Mouse (Mus musculus): ENCODE results near the gene Mcam.

DNA sequence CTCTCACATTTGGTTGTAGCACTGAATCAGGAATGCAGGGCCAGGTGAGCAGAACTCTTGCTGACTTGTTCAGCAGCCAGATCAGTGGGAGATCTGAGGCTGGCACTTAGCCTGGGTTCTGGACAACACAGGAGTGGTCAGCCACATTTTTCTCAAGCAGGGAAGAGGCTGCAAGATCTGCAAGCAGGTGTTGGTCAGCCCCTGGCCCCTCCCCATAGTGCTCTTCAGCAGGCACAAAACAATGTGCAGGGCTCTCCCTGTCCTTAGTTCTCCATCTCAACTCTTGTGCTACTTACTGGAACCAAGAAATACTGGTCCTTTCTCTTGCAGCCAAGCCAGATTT lies 10.4 kb downstream of the Mcam start:
- TF ChIP-seq CTCF (IDR thresholded peaks at IDR 0.05; ENCODE audit: borderline replicate concordance, insufficient read depth, low read length) (no peak), POLR2A (IDR thresholded peaks at IDR 0.05; ENCODE audit: low read depth, low read length) (no peak)

Data from embryonic fibroblast, embryonic 13.5 days (primary cell).